Mouse (Mus musculus): ENCODE results near the gene Spdl1.
"Not testable (repeated sequence)": the region's sequence is repeated elsewhere in the genome, so short reads cannot be mapped to it uniquely, and the experiment has no call there.

Gene Spdl1

DNA sequence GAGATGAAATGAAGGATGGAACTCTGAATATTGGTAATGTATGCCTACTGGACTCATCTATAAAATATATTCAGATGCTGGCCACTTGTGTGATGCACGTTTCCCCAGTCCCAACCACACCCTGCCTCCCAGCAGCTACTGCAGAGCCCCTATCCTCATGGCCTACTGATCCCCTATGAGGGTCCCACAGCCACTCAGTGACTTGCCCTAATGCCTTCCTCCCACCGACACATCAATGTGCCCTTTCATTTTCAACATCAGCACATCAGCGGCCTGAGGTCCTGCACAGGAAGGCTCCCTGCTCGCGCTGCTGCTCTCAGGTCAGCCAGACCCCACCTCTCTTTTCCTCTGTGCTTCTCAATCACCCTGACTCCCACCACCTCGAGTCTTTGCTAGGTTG is 19.1 kb downstream of the Spdl1 start:
- no peak for DNase-seq (ENCODE audit: low read depth in 2 of 2, low spot score in 2 of 2)

DNA sequence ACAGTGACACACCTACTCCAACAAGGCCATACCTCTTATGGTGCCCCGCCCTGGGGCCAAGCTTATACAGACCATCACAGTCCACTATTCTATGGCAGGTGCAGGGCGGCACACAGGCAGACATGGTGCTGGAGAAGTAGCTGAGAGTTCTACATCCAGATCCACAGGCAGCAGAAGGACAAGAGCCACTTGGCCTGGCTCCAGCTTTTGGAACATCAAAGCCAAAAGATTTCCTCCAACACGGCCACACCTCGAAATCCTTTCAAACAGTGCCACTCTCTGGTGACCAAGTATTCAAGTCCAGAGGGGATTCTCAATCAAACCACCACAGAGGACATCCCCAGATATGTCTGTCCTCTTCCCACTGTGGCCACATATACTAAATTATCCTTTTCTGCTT is 28.4 kb downstream of the Spdl1 start:
- not testable (repeated sequence) for DNase-seq (ENCODE audit: low read depth in 2 of 2, low spot score in 2 of 2)

DNA sequence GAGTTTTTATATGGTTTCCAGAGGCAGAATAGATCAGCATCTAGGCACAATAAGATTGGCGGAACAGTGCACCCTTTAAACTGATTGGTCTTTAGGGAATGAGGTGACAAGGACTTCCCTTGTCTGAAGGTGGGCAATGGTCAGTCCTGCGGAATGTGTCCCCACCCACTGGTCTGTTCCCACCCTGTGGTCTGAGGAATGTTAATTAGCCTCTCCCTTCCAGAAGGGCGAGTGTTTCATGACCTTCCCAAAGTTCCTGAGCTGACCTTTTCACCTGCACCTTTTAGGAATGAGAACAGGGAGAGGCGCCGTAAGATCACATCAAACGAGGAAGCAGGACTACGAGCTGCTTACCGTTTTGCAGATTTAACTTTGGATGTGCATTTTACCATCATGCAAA is 35.4 kb downstream of the Spdl1 start:
- not testable (repeated sequence) for DNase-seq (ENCODE audit: low read depth in 2 of 2, low spot score in 2 of 2)

DNA sequence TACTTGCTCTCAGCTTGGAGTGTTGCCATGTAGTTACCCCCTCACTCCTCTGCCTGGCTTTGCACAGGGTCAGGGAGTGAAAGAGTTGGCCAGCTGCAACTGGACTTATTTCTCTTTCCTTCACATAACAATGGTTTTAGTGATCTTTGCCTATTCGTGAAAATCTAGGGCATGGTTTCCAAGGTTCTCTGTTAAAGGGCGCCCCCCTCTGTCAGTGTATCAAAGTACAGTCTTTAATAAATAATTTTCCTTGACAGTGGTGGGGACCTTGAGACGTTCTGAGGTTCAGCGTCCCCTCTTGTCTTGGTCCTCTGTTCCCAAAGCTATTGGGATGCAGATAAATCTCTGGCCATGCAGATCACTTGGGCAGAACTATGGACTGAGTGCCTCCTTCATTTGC is 37.3 kb downstream of the Spdl1 start:
- peak; percentile 71 to 74 for DNase-seq (ENCODE audit: low read depth in 2 of 2, low spot score in 2 of 2)

DNA sequence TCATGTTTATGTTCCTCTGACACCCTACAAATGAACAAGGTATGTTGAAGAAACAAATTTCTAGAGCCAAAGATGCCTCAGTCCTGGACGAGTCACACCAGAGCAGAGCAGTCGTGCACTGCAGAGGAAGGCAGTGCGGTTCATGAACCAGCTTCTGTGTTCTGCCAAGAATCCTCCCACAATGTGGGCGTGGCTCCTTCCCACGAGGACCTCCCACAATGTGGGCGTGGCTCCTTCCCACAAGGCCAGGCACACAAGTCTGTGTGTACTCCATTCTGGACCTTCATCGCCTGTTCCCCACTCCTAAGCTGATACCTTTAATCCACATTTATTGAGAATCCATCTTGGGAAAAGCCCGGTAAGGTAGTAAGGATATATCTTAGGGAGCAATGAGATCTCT is 41.6 kb downstream of the Spdl1 start:
- no peak for DNase-seq (ENCODE audit: low read depth in 2 of 2, low spot score in 2 of 2)

DNA sequence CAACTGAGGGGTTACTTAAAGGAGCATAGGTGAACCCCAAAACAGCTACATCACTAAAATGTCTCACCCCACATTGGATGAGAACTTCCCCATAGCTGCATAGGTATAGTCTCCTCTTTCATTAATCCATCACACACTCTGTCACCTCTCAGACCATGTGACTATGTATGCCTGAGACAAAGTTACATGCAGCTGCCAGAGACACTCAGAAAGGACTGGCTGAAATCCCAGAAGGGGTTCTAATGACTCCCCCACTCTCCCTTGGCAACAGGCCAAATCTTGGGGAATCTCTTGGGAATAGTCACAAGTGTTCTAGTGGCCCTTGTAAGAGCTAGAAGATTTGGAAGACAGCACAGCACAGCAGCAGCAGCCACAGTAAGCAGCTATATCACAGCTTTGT is 48.6 kb downstream of the Spdl1 start:
- DNase-seq (ENCODE audit: low read depth in 2 of 2, low spot score in 2 of 2) = no peak

DNA sequence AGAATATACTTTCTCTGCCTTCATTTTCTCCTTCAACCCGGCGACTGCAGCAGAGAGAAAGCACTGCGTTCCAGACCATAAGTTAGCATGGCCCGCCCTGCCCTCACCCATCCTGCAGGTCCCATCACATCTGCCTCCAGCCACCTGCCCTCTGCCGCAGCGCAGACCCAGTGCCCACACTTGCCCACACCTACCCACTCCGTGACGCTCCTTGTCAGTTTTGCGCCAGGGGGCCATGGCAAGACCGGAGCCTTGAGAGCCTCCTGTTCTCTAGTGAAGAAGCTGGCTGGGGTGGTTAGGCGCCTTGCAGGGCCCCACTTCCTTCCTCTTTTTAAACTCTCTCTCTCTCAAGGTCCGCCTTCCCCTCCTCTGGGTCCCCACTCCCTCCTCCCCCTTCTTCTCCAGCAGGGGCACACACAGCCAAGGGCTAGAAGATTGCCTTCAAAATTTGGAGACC is 49.8 kb downstream of the Spdl1 start, which contains the start of gene Dock2:
Gene Dock2 (minus strand): TSS at position 306 of the 457 bp plus-strand sequence.
- peak; percentile 57 to 67 for DNase-seq (ENCODE audit: low read depth in 2 of 2, low spot score in 2 of 2)

DNA sequence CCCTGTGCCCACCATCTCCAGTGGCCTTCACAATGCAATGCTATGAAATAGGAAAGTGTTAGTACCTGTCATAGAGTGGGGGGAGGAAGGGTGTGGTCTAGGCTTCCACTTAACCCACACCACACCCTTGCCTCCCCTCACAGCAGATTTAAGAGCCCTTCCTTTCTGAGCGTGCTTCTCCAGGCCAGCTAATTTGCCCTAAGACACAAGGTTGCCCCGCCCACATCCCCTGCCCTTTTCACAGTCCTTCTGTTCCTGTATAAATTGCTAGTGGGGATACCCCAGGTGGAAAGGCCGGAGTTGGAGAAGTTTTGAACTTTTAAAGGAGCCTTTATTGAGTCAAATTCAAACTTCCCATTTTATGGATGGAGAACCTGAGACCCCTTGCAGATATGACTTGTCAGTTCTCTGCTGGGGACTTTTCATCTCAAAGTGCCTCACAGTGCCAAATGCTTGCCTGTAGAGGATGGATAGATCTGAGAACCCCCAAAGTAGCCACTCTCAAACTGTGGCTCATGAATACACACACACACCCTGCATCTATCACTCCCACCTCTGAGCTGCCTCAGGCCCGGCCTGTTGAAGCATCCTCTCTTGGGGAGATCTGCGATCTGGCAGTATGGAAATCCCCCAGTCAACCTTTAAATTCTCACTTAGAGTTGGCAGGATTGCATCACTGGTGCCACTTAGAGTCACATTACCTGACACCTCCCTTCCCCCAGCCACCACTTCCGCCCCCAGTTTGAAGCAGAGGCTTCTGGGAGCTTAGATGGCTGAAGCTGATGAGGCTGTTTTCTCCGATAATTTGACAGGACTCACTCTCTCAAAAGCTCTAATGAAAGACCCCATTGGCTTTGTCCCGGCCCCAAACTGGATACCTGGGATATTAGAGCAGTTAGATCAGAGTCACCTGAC is 50.7 kb downstream of the Spdl1 start:
- DNase-seq (ENCODE audit: low read depth in 2 of 2, low spot score in 2 of 2) = peak; percentile 91 to 93

DNA sequence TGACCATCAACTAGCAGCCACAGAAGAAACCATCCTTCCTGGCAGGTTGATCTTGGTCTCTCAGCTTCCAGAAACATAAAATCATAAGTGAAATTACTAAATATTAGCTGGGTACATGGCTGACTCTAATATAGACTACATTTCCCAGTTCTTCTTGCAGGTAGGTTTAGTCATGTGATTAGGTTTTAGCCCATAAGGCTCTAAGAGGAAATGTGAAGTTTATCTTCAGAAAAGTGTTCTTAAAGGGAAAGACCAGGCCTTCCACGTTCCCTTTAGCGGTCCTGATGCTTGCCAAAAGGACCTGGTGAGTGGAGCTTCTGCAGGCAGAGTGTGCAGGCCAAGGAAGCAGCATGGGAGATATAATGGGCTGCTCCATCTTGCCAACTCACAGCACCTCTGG is 52.7 kb downstream of the Spdl1 start:
- no peak for DNase-seq (ENCODE audit: low read depth in 2 of 2, low spot score in 2 of 2)

DNA sequence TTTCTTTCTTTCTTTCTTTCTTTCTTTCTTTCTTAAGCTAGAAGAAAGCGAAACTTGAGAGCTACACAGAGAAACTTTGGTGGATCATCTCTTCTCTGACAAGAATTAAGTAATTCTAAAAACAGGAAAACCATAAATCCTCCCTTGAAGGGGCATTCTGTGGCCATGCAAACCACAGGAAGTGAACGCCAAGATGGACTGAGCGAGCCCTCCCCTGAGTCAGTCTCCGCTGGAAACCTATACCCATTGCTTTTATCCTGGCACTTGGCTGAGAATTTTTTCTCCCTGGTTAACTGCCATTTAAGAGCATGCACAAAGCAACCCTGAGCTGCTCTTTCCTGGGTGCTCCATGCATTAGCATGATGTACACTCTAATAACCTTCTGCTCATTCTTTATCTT is 53.5 kb downstream of the Spdl1 start:
- DNase-seq (ENCODE audit: low read depth in 2 of 2, low spot score in 2 of 2) = no peak

DNA sequence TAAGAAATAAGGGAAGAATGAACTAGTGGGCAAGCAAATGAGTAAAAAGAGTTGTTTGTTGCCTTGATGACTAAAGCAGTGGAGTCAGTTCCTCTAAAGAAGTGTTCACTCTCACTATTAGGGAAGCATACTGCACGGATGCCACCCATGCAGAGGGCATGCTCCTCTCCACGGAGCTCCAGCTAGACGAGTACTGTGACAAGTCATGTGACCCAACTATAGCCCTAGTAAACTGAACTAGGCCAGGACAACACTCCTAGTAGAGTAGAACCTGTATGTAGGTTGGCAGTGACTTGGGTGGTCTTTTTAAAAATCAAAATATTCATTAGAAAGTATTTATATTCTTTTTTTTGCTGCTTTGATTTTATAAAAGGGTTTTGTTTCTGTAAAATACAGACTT is 55.1 kb downstream of the Spdl1 start:
- DNase-seq (ENCODE audit: low read depth in 2 of 2, low spot score in 2 of 2) = no peak

DNA sequence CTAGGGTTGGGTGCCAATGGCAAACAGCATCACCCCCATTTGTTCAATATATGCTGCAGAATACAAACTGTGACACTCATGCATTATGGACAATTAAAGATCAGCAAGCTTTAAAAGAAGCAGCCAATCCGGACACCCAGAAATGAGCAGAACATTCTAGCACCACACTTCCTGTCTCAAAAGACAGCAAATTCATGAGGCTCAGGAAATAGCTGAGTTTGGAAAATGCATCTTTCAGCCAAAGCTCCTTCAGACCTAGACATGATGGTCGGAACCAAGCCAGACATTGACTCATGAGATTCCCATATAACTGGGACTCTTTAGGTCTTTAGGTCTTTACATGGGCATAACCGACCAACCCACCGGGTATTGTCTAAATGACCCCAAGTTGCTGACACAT is 55.9 kb downstream of the Spdl1 start:
- DNase-seq (ENCODE audit: low read depth in 2 of 2, low spot score in 2 of 2) = no peak

DNA sequence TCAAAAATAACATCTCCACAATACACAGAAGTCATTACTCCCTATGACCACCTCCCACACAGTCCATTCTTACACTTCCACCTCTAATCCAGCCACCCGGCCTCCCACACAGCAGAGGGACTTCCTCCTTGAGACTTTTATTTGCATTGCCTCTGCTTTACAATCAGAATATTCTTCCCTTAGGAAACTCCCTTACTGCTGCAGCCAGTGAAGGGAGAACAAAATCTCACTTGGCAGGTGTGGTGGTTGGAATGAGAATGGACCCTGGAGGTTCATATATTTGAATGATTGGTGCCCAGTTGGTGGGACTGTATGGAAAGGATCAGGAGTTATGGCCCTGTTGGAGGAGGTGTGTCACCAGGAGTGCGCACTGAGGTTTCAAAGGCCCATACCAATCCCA is 57.4 kb downstream of the Spdl1 start:
- no peak for DNase-seq (ENCODE audit: low read depth in 2 of 2, low spot score in 2 of 2)

DNA sequence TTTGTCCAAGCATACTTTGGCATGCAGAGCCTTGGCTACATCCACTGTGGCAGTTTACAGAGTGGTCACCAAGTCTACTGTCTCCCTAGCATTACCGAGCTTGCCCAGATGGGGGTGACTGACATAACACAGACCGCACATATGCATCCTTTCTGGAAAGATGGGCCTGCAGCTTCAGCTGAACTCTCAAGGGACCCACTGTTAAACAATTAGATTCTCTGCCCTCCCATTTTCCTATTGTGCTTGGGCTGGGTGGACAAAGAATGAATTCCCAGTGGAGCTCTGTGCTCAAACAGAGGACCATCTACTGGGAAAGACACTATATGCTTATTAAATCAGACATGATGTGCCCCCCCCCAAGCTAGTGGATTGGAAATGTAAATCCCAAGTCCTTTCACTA is 58.8 kb downstream of the Spdl1 start:
- no peak for DNase-seq (ENCODE audit: low read depth in 2 of 2, low spot score in 2 of 2)

DNA sequence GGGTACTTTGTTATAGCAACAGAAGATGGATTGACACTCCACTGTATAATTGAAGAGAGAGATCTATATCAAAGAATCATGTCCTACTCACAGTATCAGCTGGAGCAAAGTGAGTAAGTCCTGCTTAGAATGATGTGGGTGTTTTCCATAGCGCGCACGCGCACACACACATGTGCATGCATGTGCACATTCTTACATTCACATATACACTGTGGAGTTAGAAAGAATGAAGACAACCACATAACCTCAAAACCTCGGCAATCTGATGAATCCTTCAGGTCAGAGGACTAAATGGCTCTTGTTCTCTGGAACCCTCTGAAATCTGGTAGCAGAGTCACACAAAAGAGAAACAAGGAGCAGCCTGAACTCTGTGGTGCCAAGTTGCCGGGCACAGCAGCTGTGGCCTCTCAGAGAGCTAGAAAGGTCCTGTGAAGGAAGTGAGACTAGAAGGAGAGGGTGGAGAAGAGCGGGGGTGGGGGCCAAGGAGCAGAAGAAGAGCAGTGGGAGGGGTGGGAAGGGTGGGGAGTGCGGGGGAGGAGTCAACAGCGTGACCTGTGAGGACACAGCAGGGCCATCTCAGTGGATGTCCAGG is 60.0 kb downstream of the Spdl1 start:
- no peak for DNase-seq (ENCODE audit: low read depth in 2 of 2, low spot score in 2 of 2)

DNA sequence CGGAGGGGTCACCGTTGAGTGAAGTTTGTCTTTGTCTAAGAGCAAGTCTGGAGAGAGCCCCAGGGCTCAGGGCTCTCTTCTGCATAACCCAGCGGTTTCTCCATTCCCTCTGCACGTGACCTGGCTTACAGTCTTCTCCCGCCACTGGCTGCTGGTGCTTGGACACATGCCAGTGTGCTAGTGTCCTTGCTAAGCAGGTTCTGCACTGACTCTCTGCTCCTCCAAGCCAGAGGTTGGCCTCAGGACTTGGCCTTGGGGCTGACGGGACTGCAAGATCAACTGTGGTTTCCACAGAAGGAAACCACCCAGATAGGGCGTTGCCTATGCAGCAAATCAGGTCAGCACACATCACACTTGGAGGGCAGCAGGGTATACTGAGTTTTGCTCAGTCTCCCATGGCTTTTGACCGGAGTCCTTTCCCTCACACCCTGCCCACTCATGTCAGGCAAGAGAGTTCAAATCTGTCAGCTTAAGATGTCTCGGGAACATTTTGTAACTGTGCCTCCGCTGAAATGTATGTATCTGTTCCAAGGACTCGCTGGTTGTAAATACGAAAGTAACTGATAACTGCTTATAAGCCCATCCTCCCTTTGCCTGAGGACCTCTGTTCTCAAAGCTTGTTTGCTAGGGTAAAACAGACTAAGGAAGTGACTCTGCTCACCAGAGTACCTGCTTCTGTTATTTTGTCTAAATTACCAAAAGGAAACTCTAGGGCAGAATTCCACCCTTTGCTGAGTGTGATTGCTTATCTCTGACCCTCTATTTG is 62.0 kb downstream of the Spdl1 start:
- DNase-seq (ENCODE audit: low read depth in 2 of 2, low spot score in 2 of 2) = peak; percentile 51 to 60

DNA sequence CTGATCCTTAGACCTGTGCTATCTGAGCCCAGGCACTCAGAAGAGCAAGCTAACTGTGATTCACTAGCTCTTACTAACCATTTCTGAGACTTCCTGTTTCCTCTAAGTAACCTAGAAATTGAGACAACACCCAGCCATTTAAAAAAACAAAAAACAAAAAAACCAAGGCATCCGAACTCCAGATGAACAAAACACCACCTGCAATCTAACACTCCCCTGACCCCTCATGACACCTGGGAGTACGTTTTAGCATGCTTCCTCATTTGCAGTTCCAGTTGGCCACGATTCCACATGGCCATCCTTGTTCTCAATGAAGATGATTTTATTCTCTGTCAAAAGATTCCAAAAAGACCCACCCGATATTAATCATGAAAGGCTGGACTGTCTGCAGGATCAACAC is 62.8 kb downstream of the Spdl1 start:
- no peak for DNase-seq (ENCODE audit: low read depth in 2 of 2, low spot score in 2 of 2)

DNA sequence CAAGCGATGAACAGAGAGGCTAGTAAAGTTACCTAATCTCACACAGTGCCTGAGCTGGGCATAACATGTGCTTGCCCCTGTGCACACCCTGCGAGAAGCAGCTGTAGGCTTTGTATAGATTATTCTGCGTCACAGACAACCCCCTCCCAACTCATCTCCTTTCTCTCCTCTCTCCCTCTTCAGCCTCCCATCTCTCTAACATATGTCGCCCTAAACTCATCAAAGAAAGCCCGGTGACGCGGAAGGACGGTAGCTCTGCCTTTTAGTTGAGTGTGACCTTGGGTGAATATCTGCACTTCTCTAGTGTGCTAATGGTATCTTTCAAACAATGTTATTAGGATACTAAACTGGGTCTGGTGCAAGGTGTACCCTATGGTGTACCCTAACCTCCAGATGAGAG is 63.5 kb downstream of the Spdl1 start:
- no peak for DNase-seq (ENCODE audit: low read depth in 2 of 2, low spot score in 2 of 2)

DNA sequence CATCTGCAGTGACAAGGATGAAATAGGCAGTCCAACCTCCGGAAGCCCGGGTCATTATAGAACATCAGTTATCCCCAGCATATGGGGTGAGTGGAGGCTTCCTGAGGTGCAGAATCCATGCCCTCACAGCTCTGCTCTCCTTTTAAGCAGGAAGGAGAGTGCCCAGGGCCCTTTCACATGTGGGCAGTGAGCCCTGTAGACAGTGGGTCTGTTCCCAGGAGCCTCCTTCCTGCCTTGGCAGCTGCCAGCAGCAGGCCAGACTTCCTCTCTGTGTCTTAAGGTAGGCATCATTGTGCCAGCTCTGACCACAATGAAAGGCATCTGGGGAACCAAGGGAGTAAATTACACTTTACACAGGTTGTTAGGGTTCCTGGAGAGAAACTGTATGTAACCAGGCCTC is 64.0 kb downstream of the Spdl1 start:
- DNase-seq (ENCODE audit: low read depth in 2 of 2, low spot score in 2 of 2) = no peak

DNA sequence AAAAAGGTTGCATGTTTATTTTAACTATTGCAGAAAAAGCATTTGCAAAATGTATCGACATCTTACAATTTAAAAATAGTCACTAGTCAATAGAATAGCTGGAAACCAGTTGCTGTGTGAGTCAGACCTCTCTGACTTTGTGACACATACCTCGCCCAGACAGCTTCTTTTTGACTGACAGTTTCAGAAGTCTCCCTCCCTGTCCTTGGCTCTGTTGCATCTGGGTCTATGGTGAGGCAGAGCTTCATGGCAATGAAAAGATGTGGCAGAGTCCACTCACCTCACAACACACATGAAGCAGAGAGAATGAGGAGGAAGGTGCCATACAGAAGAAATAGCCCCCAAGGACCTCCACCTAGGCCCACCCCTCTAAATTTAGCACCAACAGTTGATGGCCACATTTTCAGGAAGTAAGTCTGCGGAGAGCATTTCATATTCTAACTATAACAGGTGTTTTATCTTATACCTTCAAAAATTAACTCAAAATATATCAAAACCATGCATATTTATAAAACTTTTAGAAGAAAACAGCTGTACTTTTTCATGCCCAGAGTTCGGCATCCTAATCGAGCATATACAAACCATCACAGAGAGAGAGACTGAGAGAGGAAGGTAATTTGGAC is 69.6 kb downstream of the Spdl1 start:
- DNase-seq (ENCODE audit: low read depth in 2 of 2, low spot score in 2 of 2) = no peak

DNA sequence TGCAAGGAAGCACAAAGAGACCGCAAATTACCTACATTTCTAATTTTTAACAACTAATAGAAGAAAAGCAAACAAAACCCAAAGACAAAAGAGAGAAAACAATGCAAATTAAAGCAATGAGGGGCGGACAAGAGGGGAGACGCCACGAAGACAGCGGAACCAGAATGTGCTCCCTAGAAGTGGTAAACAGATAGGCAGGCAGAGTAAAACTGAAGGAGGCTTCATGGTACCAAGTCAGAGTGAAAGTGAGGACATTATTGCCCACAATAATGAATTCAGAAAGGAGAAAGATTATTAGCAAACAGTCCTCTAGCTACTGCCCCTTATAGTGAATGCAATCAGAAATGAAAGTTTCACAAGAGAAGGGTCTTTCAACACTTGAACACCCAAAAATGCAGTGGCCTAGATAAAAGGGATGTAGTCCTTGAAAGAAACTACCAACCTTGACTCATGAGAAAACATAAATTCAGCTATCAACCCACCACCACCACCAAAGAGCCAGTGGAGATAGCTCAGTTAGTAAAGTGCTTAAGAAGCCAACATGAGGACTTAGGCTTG is 70.8 kb downstream of the Spdl1 start:
- DNase-seq (ENCODE audit: low read depth in 2 of 2, low spot score in 2 of 2) = no peak
